Mouse (Mus musculus): ENCODE measurements around the gene Epha4.

Epha4 gene

GRCm38 (mm10) chr1:77514963-77515650 lies at the start of gene Epha4:
Gene Epha4 (minus strand): TSS chr1:77515088.
- peak; percentile 26 for DNase-seq (ENCODE audit: extremely low read depth, low read depth, low spot score)

GRCm38 (mm10) chr1:77556199-77556598 lies 41.3 kb upstream of the Epha4 start:
- DNase-seq (ENCODE audit: extremely low read depth, low read depth, low spot score), result no peak

- no peak for DNase-seq (ENCODE audit: extremely low read depth, low read depth, low spot score)
Measured at GRCm38 (mm10) chr1:77551927-77552326, 37.0 kb upstream of the Epha4 start.

- no peak for DNase-seq (ENCODE audit: extremely low read depth, low read depth, low spot score)
Measured at GRCm38 (mm10) chr1:77545722-77546121, 30.8 kb upstream of the Epha4 start.

- DNase-seq (ENCODE audit: extremely low read depth, low read depth, low spot score), result no peak
Measured at GRCm38 (mm10) chr1:77545035-77545434, 30.1 kb upstream of the Epha4 start.

- no peak for DNase-seq (ENCODE audit: extremely low read depth, low read depth, low spot score)
Measured at GRCm38 (mm10) chr1:77544279-77544678, 29.4 kb upstream of the Epha4 start.

- no peak for DNase-seq (ENCODE audit: extremely low read depth, low read depth, low spot score)
Measured at GRCm38 (mm10) chr1:77539945-77540344, 25.1 kb upstream of the Epha4 start.

- no peak for DNase-seq (ENCODE audit: extremely low read depth, low read depth, low spot score)
Measured at GRCm38 (mm10) chr1:77538559-77538958, 23.7 kb upstream of the Epha4 start.

- no peak for DNase-seq (ENCODE audit: extremely low read depth, low read depth, low spot score)
Measured at GRCm38 (mm10) chr1:77535905-77536304, 21.0 kb upstream of the Epha4 start.

GRCm38 (mm10) chr1:77532576-77533183 lies 17.8 kb upstream of the Epha4 start:
- no peak for DNase-seq (ENCODE audit: extremely low read depth, low read depth, low spot score)

- no peak for DNase-seq (ENCODE audit: extremely low read depth, low read depth, low spot score)
Measured at GRCm38 (mm10) chr1:77531934-77532575, 17.2 kb upstream of the Epha4 start.

GRCm38 (mm10) chr1:77525082-77525481 lies 10.2 kb upstream of the Epha4 start:
- no peak for DNase-seq (ENCODE audit: extremely low read depth, low read depth, low spot score)

GRCm38 (mm10) chr1:77523354-77523753 lies 8.5 kb upstream of the Epha4 start:
- no peak for DNase-seq (ENCODE audit: extremely low read depth, low read depth, low spot score)

GRCm38 (mm10) chr1:77521640-77522539 lies 7.0 kb upstream of the Epha4 start:
- no peak for DNase-seq (ENCODE audit: extremely low read depth, low read depth, low spot score)

- DNase-seq (ENCODE audit: extremely low read depth, low read depth, low spot score), result no peak
Measured at GRCm38 (mm10) chr1:77518715-77519114, 3.8 kb upstream of the Epha4 start.

GRCm38 (mm10) chr1:77516203-77516991 lies 1.5 kb upstream of the Epha4 start:
- DNase-seq (ENCODE audit: extremely low read depth, low read depth, low spot score), result no peak

- DNase-seq (ENCODE audit: extremely low read depth, low read depth, low spot score), result no peak
Measured at GRCm38 (mm10) chr1:77515651-77515981, 728 bp upstream of the Epha4 start.

GRCm38 (mm10) chr1:77514325-77514962 lies 444 bp downstream of the Epha4 start:
- DNase-seq (ENCODE audit: extremely low read depth, low read depth, low spot score), result no peak

GRCm38 (mm10) chr1:77513959-77514324 lies 946 bp downstream of the Epha4 start:
- no peak for DNase-seq (ENCODE audit: extremely low read depth, low read depth, low spot score)

- no peak for DNase-seq (ENCODE audit: extremely low read depth, low read depth, low spot score)
Measured at GRCm38 (mm10) chr1:77513411-77513941, 1.4 kb downstream of the Epha4 start.
